Mouse (Mus musculus) forebrain, embryonic 11.5 days (tissue): Measurements from ENCODE around the gene Fbxw5. TPM values are rescaled to one million over a fixed set of nuclear protein-coding genes. Genes with fewer than 3 reads are reported as not detected.

Source experiments
- ATAC-seq: fragments of 200-750 bp; cut with Nextera tagmentation; replicated peaks from 2 replicates; pipeline ENCODE4 v1.8.0; 2017; ENCODE audit warnings: moderate TSS enrichment; ENCODE audit not compliant: low FRiP score
- DNase-seq: peaks from one replicate; pipeline ENCODE4 v3.0.0-alpha.2; 2017; ENCODE audit warnings: low spot score
- H3K27ac ChIP-seq: fragments of 300-500 bp; sonication (generic); 2 replicates; pipeline ENCODE4 v1.5.1; 2014; ENCODE audit warnings: low read depth, low read length
- H3K27me3 ChIP-seq: fragments of 300-500 bp; sonication (generic); 2 replicates; pipeline ENCODE4 v1.6.1; 2014; ENCODE audit warnings: mild to moderate bottlenecking, low read length, mixed read lengths; ENCODE audit not compliant: control insufficient read depth, insufficient read depth
- H3K36me3 ChIP-seq: fragments of 300-500 bp; sonication (generic); 2 replicates; pipeline ENCODE4 v1.6.1; 2014; ENCODE audit warnings: mild to moderate bottlenecking, low read length, moderate library complexity, mixed read lengths; ENCODE audit not compliant: control insufficient read depth, insufficient read depth
- H3K4me1 ChIP-seq: fragments of 300-500 bp; sonication (generic); replicated peaks from 2 replicates; pipeline ENCODE4 v1.6.1; 2014; ENCODE audit warnings: low read length, mixed read lengths; ENCODE audit not compliant: control insufficient read depth, insufficient read depth
- H3K4me2 ChIP-seq: fragments of 300-500 bp; sonication (generic); 2 replicates; pipeline ENCODE4 v1.6.1; 2014; ENCODE audit warnings: low read depth, mild to moderate bottlenecking, low read length, moderate library complexity, mixed read lengths; ENCODE audit not compliant: severe bottlenecking
- H3K4me3 ChIP-seq: fragments of 300-500 bp; sonication (generic); 2 replicates; pipeline ENCODE4 v1.5.1; 2014; ENCODE audit warnings: low read depth, low read length
- H3K9ac ChIP-seq: fragments of 300-500 bp; sonication (generic); 2 replicates; pipeline ENCODE4 v1.6.1; 2014; ENCODE audit warnings: low read length
- H3K9me3 ChIP-seq: fragments of 300-500 bp; sonication (generic); 2 replicates; pipeline ENCODE4 v1.6.1; 2016; ENCODE audit warnings: low read length, mixed read lengths; ENCODE audit not compliant: control insufficient read depth
- WGBS: fragments of 180-500 bp; shearing (Covaris S2); extraction: QIAGEN DNeasy Blood & Tissue Kit; methylation state at CpG from one replicate; pipeline ENCODE4 v1.1.7; 2014; 5-methylcytosine and 5-hydroxymethylcytosine counted together
- polyA plus RNA-seq: library from polyadenylated mRNA; unstranded; fragments of >200 nt; fragmentation: Nextera tagmentation; extraction: Ambion mirVana; gene quantifications from 2 replicates; pipeline ENCODE4 v1.2.1, GENCODE M21; 2014

Fbxw5 gene
- polyA plus RNA-seq, 1 experiment from 2014 or later = 96.1 TPM

DNA sequence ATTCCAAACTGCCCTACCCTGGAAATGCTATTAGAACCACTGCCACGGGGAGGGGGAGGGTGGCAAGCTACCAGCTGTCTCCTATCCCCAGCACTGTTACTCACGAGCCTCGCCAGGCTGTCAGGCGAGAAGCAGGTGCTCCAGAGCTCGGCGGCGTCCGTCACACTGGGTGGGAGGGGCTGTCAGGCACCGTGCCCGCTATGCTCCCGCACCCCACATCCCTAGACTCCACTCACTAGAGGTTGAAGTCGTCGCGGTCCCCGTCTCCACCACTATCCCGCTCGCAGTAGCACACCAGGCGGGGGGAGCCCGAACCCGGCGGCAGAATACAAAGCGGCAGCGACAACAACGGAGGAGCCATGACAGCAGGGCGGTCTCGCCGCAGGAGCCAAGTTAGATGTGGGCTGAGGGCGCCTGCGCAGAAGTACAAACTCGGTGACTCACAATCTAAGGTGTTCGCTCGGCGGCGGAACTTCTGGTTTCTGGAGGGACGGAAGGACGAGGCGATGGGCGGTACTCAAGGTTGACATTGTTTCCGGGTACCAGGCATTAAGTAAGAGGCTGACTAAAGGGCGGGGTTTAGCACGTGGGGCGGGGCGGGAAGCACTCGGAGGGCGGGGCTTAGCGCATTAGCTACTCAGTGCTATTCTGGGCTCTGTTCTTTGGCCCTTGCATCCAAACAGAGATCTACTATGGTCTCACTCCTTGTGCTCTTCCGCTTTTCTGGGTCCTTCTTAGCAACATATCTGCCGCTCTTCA is 39.8 kb upstream of the Fbxw5 start, which contains the start of gene Paxx:
Gene Paxx, minus strand, starts transcription at position 544 of the 759 bp plus-strand sequence.
- H3K4me2 ChIP-seq = peak within 1 kb of the TSS; percentile 89
- WGBS = under 1% methylated on average over 48 of the region's 48 CpGs
- H3K27ac ChIP-seq = peak within 1 kb of the TSS; percentile 78
- H3K27me3 ChIP-seq = no peaks in the 10 kb centered on the region
- no peaks in the 10 kb centered on the region for H3K9me3 ChIP-seq
- peak within 1 kb of the TSS; percentile 72 for H3K4me3 ChIP-seq
- ATAC-seq (peak; percentile 86), DNase-seq (peak; percentile 93)
- H3K36me3 ChIP-seq = no peaks in the 10 kb centered on the region; the same call in 1 of the 2 replicates
- peaks cover 6% of the 10 kb centered on the region; the same call in 1 of the 2 replicates for H3K4me1 ChIP-seq
- peak within 1 kb of the TSS; percentile 77 for H3K9ac ChIP-seq

DNA sequence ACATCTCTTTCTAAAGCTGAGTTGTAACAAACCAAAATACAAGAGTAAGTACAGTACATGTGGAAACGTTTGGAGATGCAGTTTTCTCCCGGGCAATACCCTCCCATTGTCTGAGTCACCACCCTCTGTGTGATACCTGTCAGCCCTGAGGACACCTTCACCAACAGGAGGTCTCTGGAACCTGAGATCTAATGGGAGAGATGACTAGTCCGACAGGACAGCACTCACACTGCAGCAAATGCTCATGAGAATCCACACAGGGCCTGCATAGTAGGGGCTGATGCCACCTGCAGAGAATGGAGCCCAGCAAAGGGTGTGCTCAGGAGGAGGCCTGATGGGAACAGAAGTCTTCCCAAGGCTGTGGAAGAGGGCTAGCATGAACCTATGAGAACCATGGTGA is 39.1 kb upstream of the Fbxw5 start:
- Histone ChIP-seq H3K9me3 (no peaks in the 10 kb centered on the region), H3K4me2 (peak overlapping the region; percentile 89), H3K4me1 (peaks cover 6% of the 10 kb centered on the region; the same call in 1 of the 2 replicates), H3K27me3 (no peaks in the 10 kb centered on the region), H3K27ac (no peak overlapping the region; the same call in 1 of the 2 replicates), H3K36me3 (no peaks in the 10 kb centered on the region; the same call in 1 of the 2 replicates), H3K9ac (peak overlapping the region; percentile 45; the same call in 1 of the 2 replicates), H3K4me3 (peak overlapping the region; percentile 72)
- ATAC-seq = 0 out of 2 replicates have a peak, but pooled peaks have one; percentile 19
- DNase-seq = no peak
- WGBS = 30% methylated on average over 3 of the region's 3 CpGs

DNA sequence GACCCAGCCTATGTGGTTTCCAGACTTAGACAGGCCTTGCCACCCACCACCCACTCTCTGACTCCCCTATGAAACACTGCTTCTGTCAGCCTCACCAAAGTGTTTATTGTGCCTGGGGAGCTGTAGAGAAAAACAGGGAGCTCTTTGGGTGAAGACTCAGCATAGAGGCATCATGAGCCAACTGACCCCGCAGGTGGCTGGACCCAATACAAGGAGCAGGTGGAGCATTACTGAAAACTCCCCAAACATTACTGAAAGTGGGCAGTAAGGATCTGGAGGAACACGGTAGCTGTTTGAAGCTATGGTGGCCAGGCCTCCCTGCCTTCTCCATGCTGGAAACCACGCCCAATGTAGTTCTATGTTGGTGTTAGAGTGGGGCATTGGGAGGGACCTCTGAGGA is 36.9 kb upstream of the Fbxw5 start:
- no peak overlapping the region for H3K27ac ChIP-seq
- no peaks in the 10 kb centered on the region; the same call in 1 of the 2 replicates for H3K36me3 ChIP-seq
- DNase-seq = no peak
- WGBS = 92% methylated on average over 3 of the region's 3 CpGs
- no peaks in the 10 kb centered on the region for H3K27me3 ChIP-seq
- H3K9ac ChIP-seq = no peak overlapping the region
- peaks cover 6% of the 10 kb centered on the region; the same call in 1 of the 2 replicates for H3K4me1 ChIP-seq
- H3K9me3 ChIP-seq = no peaks in the 10 kb centered on the region
- H3K4me3 ChIP-seq = no peak overlapping the region
- no peak for ATAC-seq
- no peak overlapping the region for H3K4me2 ChIP-seq

DNA sequence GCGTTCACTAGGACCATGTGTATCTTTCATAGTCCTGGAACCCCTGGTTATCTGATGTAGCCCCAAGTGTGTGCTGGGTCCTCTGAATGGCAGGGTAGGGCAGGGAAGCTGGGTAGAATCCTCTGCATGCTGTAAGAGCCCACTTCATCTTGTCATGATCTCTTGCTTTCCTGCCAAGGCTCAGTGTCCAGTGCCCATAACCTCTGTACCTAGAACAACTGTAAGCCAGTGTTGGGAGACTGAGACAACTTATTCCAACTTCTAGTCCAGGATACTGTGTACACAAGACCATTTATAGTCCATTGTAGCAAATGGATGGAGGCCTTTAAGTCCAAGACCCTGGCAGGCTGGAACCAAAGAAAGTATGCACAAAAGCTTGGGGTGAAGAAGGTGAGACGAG is 35.3 kb upstream of the Fbxw5 start:
- H3K4me1 ChIP-seq = peaks cover 2% of the 10 kb centered on the region; the same call in 1 of the 2 replicates
- no peak overlapping the region for H3K9ac ChIP-seq
- ATAC-seq (no peak), DNase-seq (no peak)
- no peaks in the 10 kb centered on the region for H3K9me3 ChIP-seq
- WGBS = 88% methylated on average over 2 of the region's 2 CpGs
- H3K4me2 ChIP-seq = no peak overlapping the region
- H3K27me3 ChIP-seq = no peaks in the 10 kb centered on the region
- no peak overlapping the region for H3K27ac ChIP-seq
- no peaks in the 10 kb centered on the region for H3K36me3 ChIP-seq
- H3K4me3 ChIP-seq = no peak overlapping the region

DNA sequence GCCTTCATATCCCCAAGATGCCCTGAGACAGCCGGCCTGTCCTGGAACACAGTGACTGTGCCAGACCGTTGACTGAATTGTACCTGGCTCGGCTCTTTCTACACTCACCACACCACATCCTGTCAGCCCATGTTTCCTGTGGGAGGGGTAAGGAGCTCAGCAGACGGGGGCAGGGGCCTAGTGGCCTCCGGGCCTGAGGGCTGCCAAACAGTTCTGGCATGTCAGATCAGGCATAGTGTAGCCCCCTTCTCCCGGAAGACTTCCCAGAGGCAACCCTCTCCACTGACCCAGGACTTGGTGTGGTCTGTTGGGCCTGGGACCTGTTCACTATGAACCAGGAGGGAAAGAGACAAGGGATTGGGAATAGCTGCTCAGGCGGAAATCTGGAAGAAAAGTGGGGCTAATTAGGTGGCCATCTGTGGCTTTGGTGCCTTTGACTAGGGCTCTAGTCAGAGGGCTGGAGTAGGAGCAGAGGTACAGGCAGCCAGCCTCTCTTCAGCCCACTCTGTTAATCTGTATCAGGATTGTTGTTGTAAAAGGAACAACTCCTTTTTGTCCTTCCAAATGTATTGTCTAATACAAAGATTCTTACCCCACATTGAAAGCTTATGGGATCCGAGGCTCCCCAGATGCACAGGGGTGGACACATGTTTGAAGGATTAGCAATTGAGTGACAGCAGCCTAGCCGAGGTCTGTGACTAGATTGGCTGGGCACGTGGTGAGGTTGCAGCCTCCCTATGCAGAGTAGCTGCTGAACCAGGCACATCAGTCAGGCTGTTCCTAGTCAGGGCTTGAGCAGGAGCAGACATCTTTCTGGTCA is 34.5 kb upstream of the Fbxw5 start:
- WGBS = 33% methylated on average over 10 of the region's 10 CpGs
- ATAC-seq (0 out of 2 replicates have a peak, but pooled peaks have one; percentile 47), DNase-seq (no peak)
- Histone ChIP-seq H3K27me3 (no peaks in the 10 kb centered on the region), H3K27ac (no peak overlapping the region), H3K9ac (no peak overlapping the region), H3K4me1 (no peaks in the 10 kb centered on the region), H3K4me3 (no peak overlapping the region), H3K36me3 (no peaks in the 10 kb centered on the region), H3K4me2 (no peak overlapping the region), H3K9me3 (no peaks in the 10 kb centered on the region)

DNA sequence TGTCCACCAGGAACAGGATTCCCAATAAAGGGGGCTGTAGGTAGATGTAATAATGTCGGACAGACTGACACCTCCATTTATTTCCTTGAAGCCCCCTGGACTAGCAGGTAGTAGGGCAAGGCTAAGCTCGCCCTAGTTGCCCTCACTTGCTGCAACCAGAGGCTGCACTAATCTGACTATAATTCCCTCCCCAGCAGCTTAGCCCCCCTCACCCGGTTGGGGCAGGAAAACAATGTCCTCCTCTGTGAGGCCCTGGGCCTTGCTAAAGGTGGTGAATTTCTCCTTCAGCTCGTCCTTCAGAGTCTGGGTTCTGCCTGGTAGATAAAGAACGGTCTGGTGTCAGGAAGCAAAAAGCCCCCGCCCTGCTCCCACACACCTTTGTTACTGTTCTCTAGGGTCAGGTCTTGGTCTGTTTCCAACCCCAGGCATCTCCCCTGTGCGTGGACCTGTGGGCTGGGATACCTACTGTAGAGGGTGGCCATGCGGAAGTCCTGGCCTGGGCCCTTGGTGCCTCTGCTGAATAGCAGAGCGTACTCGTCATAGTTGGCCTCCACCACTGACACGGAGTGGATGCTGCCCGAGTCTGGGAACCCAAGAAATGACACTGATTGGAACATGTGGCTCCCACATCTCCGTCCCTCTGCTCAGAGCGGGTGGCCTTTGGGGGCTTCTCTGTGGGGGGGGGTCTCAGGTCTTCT is 32.8 kb upstream of the Fbxw5 start:
- H3K36me3 ChIP-seq = no peaks in the 10 kb centered on the region
- H3K4me3 ChIP-seq = no peak overlapping the region
- no peak overlapping the region for H3K27ac ChIP-seq
- no peaks in the 10 kb centered on the region for H3K27me3 ChIP-seq
- no peak for ATAC-seq
- H3K9ac ChIP-seq = no peak overlapping the region
- no peak for DNase-seq
- WGBS = 74% methylated on average over 14 of the region's 14 CpGs
- no peak overlapping the region for H3K4me2 ChIP-seq
- H3K9me3 ChIP-seq = no peaks in the 10 kb centered on the region
- no peaks in the 10 kb centered on the region for H3K4me1 ChIP-seq

DNA sequence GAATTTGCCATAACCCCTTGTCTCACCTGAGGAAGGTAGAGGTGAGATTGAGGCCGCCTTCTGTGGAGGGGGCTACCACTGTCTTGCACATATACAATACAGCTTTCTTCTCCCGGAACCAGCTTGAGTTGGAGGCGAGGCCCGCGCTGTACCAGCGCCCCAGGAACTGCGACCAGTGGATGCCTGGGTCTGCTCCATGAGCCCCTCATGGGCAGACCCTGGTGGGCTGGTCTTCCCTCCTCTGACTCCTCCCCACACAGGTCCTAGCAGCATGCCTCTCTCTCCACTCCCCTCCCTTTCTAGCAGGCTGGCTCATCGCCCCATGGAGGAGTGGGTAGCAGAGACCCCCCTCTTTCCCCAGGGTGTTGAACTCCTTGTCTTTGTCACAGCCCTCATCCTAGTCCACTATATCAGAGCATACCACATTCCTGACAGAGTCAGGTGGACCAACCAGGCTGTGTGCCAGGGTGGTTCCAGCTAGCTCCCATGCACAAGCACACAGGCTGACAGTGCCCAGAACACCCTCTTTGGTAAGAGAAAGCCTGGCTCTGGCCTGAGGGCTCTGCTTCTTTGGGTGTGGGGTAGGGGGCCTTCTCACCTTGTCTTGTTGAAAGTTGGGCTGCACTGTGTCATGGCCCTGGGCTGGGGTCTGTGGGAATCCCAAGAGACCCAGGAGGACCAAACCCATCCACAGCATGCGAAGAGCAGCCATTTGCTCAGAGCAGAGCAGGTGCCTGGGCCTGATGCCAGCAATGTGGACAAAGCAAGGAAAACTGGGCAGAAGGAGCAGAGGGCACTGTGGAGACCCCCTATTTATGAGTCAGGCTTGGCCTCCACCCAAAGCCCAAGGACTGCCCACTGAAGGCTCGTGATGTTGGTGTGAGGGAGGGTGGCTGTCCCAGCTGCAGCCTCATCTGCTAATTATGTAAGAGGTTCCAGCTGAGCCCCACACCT is 31.3 kb upstream of the Fbxw5 start:
- DNase-seq (no peak), ATAC-seq (no peak)
- no peak overlapping the region for H3K27ac ChIP-seq
- H3K4me2 ChIP-seq = no peak overlapping the region
- no peaks in the 10 kb centered on the region for H3K9me3 ChIP-seq
- H3K4me3 ChIP-seq = no peak overlapping the region
- H3K9ac ChIP-seq = no peak overlapping the region
- H3K4me1 ChIP-seq = no peaks in the 10 kb centered on the region
- no peaks in the 10 kb centered on the region for H3K27me3 ChIP-seq
- whole genome bisulfite sequencing = 82% methylated on average over 10 of the region's 10 CpGs
- H3K36me3 ChIP-seq = no peaks in the 10 kb centered on the region
